Mouse (Mus musculus) stomach, embryonic 14.5 days (tissue): ENCODE results near the gene Ywhag. TPM values are rescaled to one million over a fixed set of nuclear protein-coding genes. Genes with fewer than 3 reads are reported as not detected.

Experiments used
- ATAC-seq: fragments of 200-750 bp; cut with Nextera tagmentation; 2 replicates; pipeline ENCODE4 v1.8.0; 2017; ENCODE audit warnings: low read depth, moderate TSS enrichment; ENCODE audit not compliant: insufficient number of reproducible peaks, insufficient read depth, low FRiP score
- H3K27ac ChIP-seq: fragments of 300-500 bp; sonication (generic); 2 replicates; pipeline ENCODE4 v1.5.1; 2014; ENCODE audit warnings: mild to moderate bottlenecking, low read length, moderate library complexity, mixed read lengths
- H3K27me3 ChIP-seq: fragments of 300-500 bp; sonication (generic); 2 replicates; pipeline ENCODE4 v1.6.1; 2014; ENCODE audit warnings: low read length, control low read depth, mixed read lengths; ENCODE audit not compliant: control insufficient read depth, insufficient read depth
- H3K36me3 ChIP-seq: fragments of 300-500 bp; sonication (generic); 2 replicates; pipeline ENCODE4 v1.6.1; 2014; ENCODE audit warnings: mild to moderate bottlenecking, control low read depth, low read length, moderate library complexity, mixed read lengths; ENCODE audit not compliant: control insufficient read depth, insufficient read depth
- H3K4me1 ChIP-seq: fragments of 300-500 bp; sonication (generic); 2 replicates; pipeline ENCODE4 v1.6.1; 2014; ENCODE audit warnings: low read length, control low read depth, mixed read lengths; ENCODE audit not compliant: control insufficient read depth, insufficient read depth
- H3K4me2 ChIP-seq: fragments of 300-500 bp; sonication (generic); replicated peaks from 2 replicates; pipeline ENCODE4 v1.6.1; 2014; ENCODE audit warnings: low read depth, low read length, control low read depth
- H3K4me3 ChIP-seq: fragments of 300-500 bp; sonication (generic); 2 replicates; pipeline ENCODE4 v1.5.1; 2014; ENCODE audit warnings: low read depth, low read length, control low read depth
- H3K9ac ChIP-seq: fragments of 300-500 bp; sonication (generic); replicated peaks from 2 replicates; pipeline ENCODE4 v1.6.1; 2014; ENCODE audit warnings: low read depth, mild to moderate bottlenecking, control low read depth, low read length, moderate library complexity, mixed read lengths
- H3K9me3 ChIP-seq: fragments of 300-500 bp; sonication (generic); 2 replicates; pipeline ENCODE4 v1.6.1; 2016; ENCODE audit warnings: low read depth, low read length, control low read depth; ENCODE audit not compliant: control insufficient read depth
- WGBS: fragments of 180-500 bp; shearing (Covaris S2); extraction: QIAGEN DNeasy Blood & Tissue Kit; methylation state at CpG from one replicate; pipeline ENCODE4 v1.1.7; 2014; 5-methylcytosine and 5-hydroxymethylcytosine counted together
- polyA plus RNA-seq: library from polyadenylated mRNA; unstranded; fragments of >200 nt; fragmentation: Nextera tagmentation; extraction: Ambion mirVana; gene quantifications from 2 replicates; pipeline ENCODE4 v1.2.1, GENCODE M21; 2014

The Ywhag gene
- polyA plus RNA-seq, 1 experiment from 2014 or later = 101 TPM

DNA sequence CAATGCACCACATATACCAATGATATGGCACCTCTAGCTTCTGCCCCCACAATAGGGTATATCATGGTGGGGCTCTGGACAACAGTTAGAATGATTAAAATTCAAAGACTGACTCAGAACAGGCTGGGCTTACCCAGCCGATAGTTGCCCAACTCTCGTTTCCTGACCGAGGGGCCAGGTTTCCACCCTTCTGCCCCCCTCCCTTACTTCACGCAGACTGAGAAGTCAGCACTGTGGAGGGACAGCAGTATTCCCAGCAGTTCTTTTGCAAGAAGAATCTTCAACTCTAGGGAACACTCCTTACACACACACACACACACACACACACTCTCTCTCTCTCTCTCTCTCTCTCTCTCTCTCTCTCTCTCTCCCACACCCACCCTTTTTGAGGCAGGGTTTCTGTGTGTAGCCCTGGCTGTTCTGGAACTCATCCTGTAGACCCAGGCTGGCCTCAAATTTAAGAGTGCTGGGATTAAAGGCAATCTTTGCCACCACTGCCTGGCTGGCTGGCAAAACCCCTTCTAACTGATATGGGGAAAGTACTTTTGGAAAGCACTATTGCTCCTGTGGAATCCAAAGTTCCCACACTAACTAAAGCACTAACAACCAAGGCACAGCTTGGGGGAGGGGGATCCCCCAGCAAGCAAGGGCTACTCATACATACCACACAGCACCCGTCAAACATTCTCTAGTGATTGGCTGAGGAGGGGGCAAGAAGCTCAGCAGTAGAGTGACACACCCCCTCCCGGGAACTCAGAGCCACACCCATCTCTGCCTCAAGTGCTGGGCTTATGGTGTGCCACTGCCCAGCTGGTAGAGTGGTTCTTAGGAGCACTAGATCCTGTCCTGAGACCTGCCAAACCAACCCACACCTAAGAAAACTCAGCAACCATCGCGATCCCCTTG lies 28.8 kb downstream of the Ywhag start:
- Histone ChIP-seq H3K27ac (no peak overlapping the region), H3K9me3 (no peaks in the 10 kb centered on the region), H3K4me3 (no peak overlapping the region), H3K4me2 (no peak overlapping the region), H3K27me3 (no peaks in the 10 kb centered on the region), H3K9ac (no peak overlapping the region), H3K4me1 (peaks cover 4% of the 10 kb centered on the region; the same call in 1 of the 2 replicates), H3K36me3 (peaks cover 27% of the 10 kb centered on the region)
- 54% methylated on average over 8 of the region's 8 CpGs for WGBS
- no peak for ATAC-seq

DNA sequence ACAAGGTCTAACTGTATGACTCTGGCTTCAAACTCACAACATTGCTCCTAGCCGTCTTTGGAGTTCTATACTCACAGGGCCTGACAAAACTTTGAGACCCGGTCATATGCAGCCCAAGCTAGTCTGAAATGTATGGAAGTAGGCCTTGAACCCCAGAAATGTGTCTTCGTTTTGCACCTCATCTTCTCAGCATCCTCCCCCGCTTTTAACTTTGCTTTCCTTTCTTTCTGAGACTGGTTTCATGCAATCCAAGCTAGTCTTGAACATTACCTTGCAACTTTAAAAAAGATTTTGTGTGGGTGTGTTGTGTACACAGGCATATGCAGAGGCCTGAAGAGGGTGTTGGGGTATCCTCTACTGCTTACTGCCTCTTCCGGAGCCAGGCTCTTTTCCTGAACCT lies 30.2 kb downstream of the Ywhag start:
- Histone ChIP-seq H3K9ac (no peak overlapping the region), H3K27ac (no peak overlapping the region), H3K36me3 (peaks cover 15% of the 10 kb centered on the region), H3K4me1 (peaks cover 4% of the 10 kb centered on the region; the same call in 1 of the 2 replicates), H3K27me3 (no peaks in the 10 kb centered on the region), H3K4me2 (peak overlapping the region; percentile 80; the same call in 1 of the 2 replicates), H3K4me3 (peak overlapping the region; percentile 34; the same call in 1 of the 2 replicates), H3K9me3 (no peaks in the 10 kb centered on the region)
- 65% methylated on average over 5 of the region's 5 CpGs for WGBS
- no peak for ATAC-seq

DNA sequence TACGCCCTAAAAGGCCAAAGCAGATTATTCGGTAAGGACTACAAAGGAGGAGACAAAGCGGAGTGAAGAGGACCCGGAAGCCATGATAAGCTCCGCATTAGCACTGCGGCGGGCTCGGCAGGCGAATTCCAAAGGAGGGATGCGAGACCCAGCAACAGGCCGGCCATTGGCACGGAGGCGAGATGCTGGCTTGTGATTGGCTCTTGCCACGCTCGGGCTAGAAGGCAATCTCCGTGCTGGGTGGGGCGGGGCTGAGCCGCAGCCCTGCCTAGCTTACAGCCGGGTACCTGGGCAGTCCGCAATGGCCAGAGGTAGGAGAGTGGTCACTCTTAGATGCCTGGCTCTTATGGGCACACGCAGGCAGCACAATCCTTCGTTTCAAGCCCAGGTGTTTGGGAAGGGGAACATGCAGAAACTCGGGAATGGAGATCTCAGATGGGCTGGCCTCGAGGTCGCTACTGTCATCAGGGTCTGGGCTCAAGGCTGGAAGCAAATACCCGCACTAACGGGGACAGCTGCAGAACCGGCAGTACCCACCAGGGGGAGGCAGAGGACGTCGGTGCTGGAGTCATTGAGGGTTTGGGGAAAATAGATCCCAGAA lies 30.8 kb downstream of the Ywhag start:
- Histone ChIP-seq H3K27ac (no peak overlapping the region), H3K4me3 (peak overlapping the region; percentile 34), H3K36me3 (peaks cover 9% of the 10 kb centered on the region), H3K27me3 (no peaks in the 10 kb centered on the region), H3K4me2 (peak overlapping the region; percentile 80), H3K9ac (peak overlapping the region; percentile 22; the same call in 1 of the 2 replicates), H3K9me3 (no peaks in the 10 kb centered on the region), H3K4me1 (peaks cover 4% of the 10 kb centered on the region; the same call in 1 of the 2 replicates)
- 1% methylated on average over 30 of the region's 30 CpGs for WGBS
- peak; percentile 96 for ATAC-seq

DNA sequence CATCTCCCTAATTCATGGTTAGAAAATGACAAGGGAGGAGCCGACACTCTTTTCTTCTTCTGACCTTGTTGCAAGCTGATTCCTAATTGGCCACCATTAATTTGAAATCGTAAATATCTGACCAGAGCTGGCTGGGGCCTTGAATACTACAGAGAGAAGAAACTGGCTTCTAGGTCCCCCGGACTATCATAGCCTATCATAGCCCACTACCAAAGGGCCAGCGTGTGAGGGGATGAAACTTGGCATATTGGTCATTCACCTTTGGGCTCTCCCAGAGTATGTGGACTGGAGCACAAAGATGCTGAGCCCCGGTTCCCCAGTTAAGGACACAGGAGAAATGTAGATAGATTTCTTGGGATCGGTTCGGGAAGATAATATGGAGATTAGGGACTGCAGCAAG lies 31.4 kb downstream of the Ywhag start:
- no peaks in the 10 kb centered on the region for H3K9me3 ChIP-seq
- H3K4me1 ChIP-seq = peaks cover 4% of the 10 kb centered on the region; the same call in 1 of the 2 replicates
- no peak; the same call in 1 of the 2 replicates for ATAC-seq
- H3K36me3 ChIP-seq = peaks cover 6% of the 10 kb centered on the region
- H3K9ac ChIP-seq = no peak overlapping the region
- peak overlapping the region; percentile 34 for H3K4me3 ChIP-seq
- H3K27ac ChIP-seq = no peak overlapping the region
- WGBS = 29% methylated on average over 7 of the region's 7 CpGs
- H3K27me3 ChIP-seq = no peaks in the 10 kb centered on the region
- peak overlapping the region; percentile 80 for H3K4me2 ChIP-seq

DNA sequence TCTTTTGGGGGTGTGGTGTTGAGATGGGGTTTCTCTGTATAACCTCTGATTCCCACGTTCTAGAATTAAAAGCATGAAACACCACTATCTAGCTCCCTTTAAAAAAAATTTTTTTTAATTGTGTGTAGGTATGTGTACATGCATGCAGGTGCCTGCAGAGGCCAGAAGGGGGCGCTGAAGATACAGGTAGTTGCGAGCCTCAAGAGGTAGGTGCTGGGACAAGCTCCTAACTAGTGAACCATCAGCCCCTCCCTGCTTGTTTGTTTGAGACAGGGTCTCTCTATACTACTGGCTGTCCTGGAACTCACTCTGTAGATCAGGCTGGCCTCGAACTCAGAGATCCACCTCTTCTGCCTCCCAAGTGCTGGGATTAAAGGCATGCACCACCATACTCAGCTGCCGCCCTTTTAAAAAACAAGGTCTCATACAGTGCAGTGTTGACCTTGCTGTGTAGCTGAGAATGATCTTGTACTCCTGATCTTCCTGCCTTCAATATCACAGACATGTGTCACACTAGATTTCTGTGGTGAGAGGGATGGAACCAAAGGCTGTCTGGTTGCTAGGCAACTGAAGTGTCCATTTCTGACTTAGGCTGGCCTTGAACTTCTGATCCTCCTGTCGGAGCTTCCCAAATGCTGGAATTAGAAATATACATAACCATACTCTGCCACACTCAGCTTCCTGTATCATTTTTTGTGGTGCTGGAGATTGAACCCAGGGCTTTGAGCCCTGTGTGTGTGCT lies 32.9 kb downstream of the Ywhag start:
- H3K27ac ChIP-seq = no peak overlapping the region
- 66% methylated on average over 6 of the region's 6 CpGs for WGBS
- H3K27me3 ChIP-seq = no peaks in the 10 kb centered on the region
- H3K4me3 ChIP-seq = no peak overlapping the region
- H3K4me2 ChIP-seq = no peak overlapping the region
- H3K9me3 ChIP-seq = no peaks in the 10 kb centered on the region
- H3K4me1 ChIP-seq = peaks cover 4% of the 10 kb centered on the region; the same call in 1 of the 2 replicates
- H3K36me3 ChIP-seq = no peaks in the 10 kb centered on the region; the same call in 1 of the 2 replicates
- no peak for ATAC-seq
- H3K9ac ChIP-seq = no peak overlapping the region

DNA sequence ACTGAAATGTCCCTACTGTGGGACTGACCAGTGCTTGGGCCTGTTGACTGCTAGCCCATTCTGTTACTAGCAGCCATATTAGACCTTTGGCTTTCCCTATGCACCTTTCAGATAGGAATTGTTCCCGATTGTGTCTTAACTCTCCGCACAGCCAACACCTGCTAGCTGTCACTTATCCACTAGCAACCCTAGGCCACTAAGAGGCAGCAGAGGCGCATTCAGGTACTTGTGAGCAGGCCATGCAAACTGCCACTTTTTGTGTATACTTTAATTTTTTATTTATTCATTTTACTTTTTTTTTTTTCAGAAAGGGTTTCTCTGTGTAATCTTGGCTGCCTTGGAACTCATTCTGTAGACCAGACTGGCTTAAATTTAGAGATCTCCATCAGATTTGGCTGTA lies 33.7 kb downstream of the Ywhag start:
- no peak overlapping the region for H3K9ac ChIP-seq
- no peaks in the 10 kb centered on the region for H3K27me3 ChIP-seq
- WGBS = 80% methylated on average over 3 of the region's 3 CpGs
- H3K4me2 ChIP-seq = no peak overlapping the region
- ATAC-seq = no peak
- no peak overlapping the region for H3K27ac ChIP-seq
- H3K9me3 ChIP-seq = no peaks in the 10 kb centered on the region
- H3K4me1 ChIP-seq = peaks cover under 1% of the 10 kb centered on the region; the same call in 1 of the 2 replicates
- H3K36me3 ChIP-seq = no peaks in the 10 kb centered on the region; the same call in 1 of the 2 replicates
- no peak overlapping the region for H3K4me3 ChIP-seq

DNA sequence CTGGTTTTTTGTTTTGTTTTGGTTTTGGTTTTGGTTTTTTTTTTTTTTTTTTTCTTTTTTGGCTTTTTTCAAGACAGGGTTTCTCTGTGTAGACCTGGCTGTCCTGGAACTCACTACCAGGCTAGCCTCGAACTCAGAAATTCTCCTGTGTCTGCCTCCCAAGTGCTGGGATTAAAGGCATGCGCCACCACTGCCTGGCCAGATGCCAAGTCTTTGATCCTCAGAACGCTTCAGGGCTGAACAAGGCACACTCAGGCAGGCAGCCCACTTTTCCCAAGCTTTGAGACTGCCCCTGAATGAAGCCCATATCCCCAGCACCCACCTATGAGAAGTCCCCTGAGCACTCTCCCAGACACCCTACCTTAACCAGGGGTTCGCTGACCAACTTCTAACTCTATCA lies 34.6 kb downstream of the Ywhag start:
- H3K9me3 ChIP-seq = no peaks in the 10 kb centered on the region
- H3K27me3 ChIP-seq = no peaks in the 10 kb centered on the region
- H3K4me1 ChIP-seq = no peaks in the 10 kb centered on the region; the same call in 1 of the 2 replicates
- ATAC-seq = no peak
- 59% methylated on average over 4 of the region's 4 CpGs for WGBS
- H3K4me3 ChIP-seq = no peak overlapping the region
- H3K36me3 ChIP-seq = no peaks in the 10 kb centered on the region; the same call in 1 of the 2 replicates
- H3K9ac ChIP-seq = no peak overlapping the region
- H3K4me2 ChIP-seq = no peak overlapping the region
- H3K27ac ChIP-seq = no peak overlapping the region

DNA sequence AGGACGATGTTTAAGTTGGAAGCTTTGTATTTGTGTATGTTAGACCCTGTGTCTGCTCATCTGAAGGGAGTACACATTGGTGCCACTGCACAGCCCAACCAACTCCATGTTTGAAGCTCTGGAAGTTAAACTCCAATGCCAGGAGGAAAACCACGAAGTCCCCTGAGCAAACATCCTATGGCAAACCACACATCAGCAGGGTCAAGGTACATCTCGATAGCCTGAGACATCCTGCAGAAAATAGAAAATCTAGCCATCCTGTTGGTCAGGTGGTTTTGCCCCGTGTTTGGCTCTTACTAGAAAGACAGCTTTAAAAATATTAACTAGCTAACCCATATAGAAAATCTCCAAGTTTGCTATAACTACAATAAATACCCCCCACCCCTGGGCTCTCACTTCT lies 35.4 kb downstream of the Ywhag start:
- Histone ChIP-seq H3K9ac (no peak overlapping the region), H3K36me3 (no peaks in the 10 kb centered on the region), H3K27ac (no peak overlapping the region), H3K27me3 (no peaks in the 10 kb centered on the region), H3K4me1 (no peaks in the 10 kb centered on the region), H3K4me3 (no peak overlapping the region), H3K4me2 (no peak overlapping the region), H3K9me3 (no peaks in the 10 kb centered on the region)
- ATAC-seq = no peak
- 69% methylated on average over 4 of the region's 4 CpGs for WGBS
